Mouse (Mus musculus) heart, postnatal 14 days (tissue): ENCODE results near the gene Hist1h1b. TPM values are rescaled to one million over a fixed set of nuclear protein-coding genes. Genes with fewer than 3 reads are reported as not detected.

Experiments used
- DNase-seq, 2 experiments: peaks; one replicate each; pipeline ENCODE4 v3.0.0; 2021 to 2022
- intact Hi-C: fragments of 180-260 bp; cut with DNase I; formaldehyde crosslinking; loops from one replicate; pipeline ENCODE4 v1.15.1; 2025
- microRNA-seq, 2 experiments: library from miRNA; unstranded; fragments of <30 nt; microRNA quantifications; one replicate each; pipeline ENCODE4 v1.2.0; 2021 to 2022
- total RNA-seq, 2 experiments: library from RNA; stranded (reverse); gene quantifications; 2 replicates each; pipeline ENCODE4 v1.2.3; 2021

The Hist1h1b gene
- total RNA-seq, 2 experiments from 2014 or later = 33.7 to 72.0 TPM

GRCm38 (mm10) chr13:21734906-21735767, 45.3 kb downstream of the Hist1h1b start, which contains the start of gene Hist1h4j:
Gene Hist1h4j (plus strand): TSS chr13:21735064.
- intact Hi-C loops = loop anchor here (1.0 to 5.0 kb wide), 3 partner anchors 15 to 1887 kb away; partner anchors contain the start of genes Hist1h1e, Hist1h2be and Hist1h4k
- DNase-seq = peak; percentile 66 to 76

GRCm38 (mm10) chr13:21734010-21734905, 46.2 kb downstream of the Hist1h1b start:
- DNase-seq = peak; percentile 67 to 88
- intact Hi-C loops = loop anchor here (1.0 to 5.0 kb wide), 3 partner anchors 16 to 1888 kb away; partner anchors contain the start of genes Hist1h1e, Hist1h2be and Hist1h4k

- intact Hi-C loops = loop anchor here (5.0 kb wide), 1 partner anchor 1889 kb away; the partner anchor contains the start of genes Hist1h1e and Hist1h2be
- no peak for DNase-seq
These were observed 47.0 kb downstream of the Hist1h1b start for GRCm38 (mm10) chr13:21733466-21733865.

Small RNA genes lying within 50 kb of the gene (microRNA-seq; reads per million reads assigned to microRNA genes)
- gene Gm19658 (0 reads per million in 2 experiments), gene Gm44346 (0 reads per million in 2 experiments), gene Gm44454 (0 reads per million in 2 experiments)

Other genes starting within 250 kb of the Hist1h1b start
- gene Zkscan8, start 249.5 kb downstream of the Hist1h1b start, total RNA-seq = 10 to 100 TPM; 11.7 to 12.3 TPM
- gene Olfr1366, start 237.8 kb downstream of the Hist1h1b start, total RNA-seq = not detected
- not detected for gene Olfr1535, start 220.7 kb downstream of the Hist1h1b start, total RNA-seq
- gene Olfr1364, start 198.9 kb downstream of the Hist1h1b start, total RNA-seq = not detected
- not detected for gene Olfr1362, start 166.6 kb downstream of the Hist1h1b start, total RNA-seq
- gene Olfr11, start 138.1 kb downstream of the Hist1h1b start, total RNA-seq = not detected
- not detected for gene Olfr1361, start 117.2 kb downstream of the Hist1h1b start, total RNA-seq
- gene Olfr1360, start 103.2 kb downstream of the Hist1h1b start, total RNA-seq = not detected
- gene Olfr1359, start 82.5 kb downstream of the Hist1h1b start, total RNA-seq = not detected
- gene Hist1h2bl, start 64.5 kb downstream of the Hist1h1b start, total RNA-seq = 100 to 1,000 TPM in 1 of 2 experiments, 10 to 100 TPM in 1; 66.3 to 130 TPM
- gene Hist1h2ai, start 64.2 kb downstream of the Hist1h1b start, total RNA-seq = 100 to 1,000 TPM in 1 of 2 experiments, 10 to 100 TPM in 1; 51.5 to 150 TPM
- gene Hist1h3h, start 63.0 kb downstream of the Hist1h1b start, total RNA-seq = 100 to 1,000 TPM in 1 of 2 experiments, 10 to 100 TPM in 1; 82.7 to 215 TPM
- gene Hist1h2bm, start 58.6 kb downstream of the Hist1h1b start, total RNA-seq = 10 to 100 TPM; 21.5 to 40.5 TPM
- gene Hist1h4j, start 45.6 kb downstream of the Hist1h1b start, total RNA-seq = 10 to 100 TPM; 13.0 to 25.4 TPM
- gene Hist1h4k, start 30.1 kb downstream of the Hist1h1b start, total RNA-seq = 100 to 1,000 TPM; 128 to 321 TPM
- gene Hist1h2ak, start 26.8 kb downstream of the Hist1h1b start, total RNA-seq = 10 to 100 TPM; 16.6 to 53.8 TPM
- 10 to 100 TPM; 34.2 to 84.3 TPM for gene Hist1h2bn, start 26.5 kb downstream of the Hist1h1b start, total RNA-seq
- gene Hist1h3i, start 2.7 kb upstream of the Hist1h1b start, total RNA-seq = 100 to 1,000 TPM in 1 of 2 experiments, 10 to 100 TPM in 1; 74.9 to 156 TPM
- 10 to 100 TPM; 10.5 to 19.2 TPM for gene Hist1h2an, start 6.6 kb upstream of the Hist1h1b start, total RNA-seq
- 10 to 100 TPM; 19.6 to 53.2 TPM for gene Hist1h2bp, start 6.8 kb upstream of the Hist1h1b start, total RNA-seq
- gene Hist1h2bq, start 29.6 kb upstream of the Hist1h1b start, total RNA-seq = 100 to 1,000 TPM in 1 of 2 experiments, 10 to 100 TPM in 1; 53.2 to 110 TPM
- not detected for gene Hist1h2ao, start 29.8 kb upstream of the Hist1h1b start, total RNA-seq
- 100 to 1,000 TPM; 163 to 280 TPM for gene Hist1h4m, start 31.1 kb upstream of the Hist1h1b start, total RNA-seq
- gene Hist1h4n, start 51.6 kb upstream of the Hist1h1b start, total RNA-seq = 10 to 100 TPM in 1 of 2 experiments, 1 to 10 TPM in 1; 9.1 to 16.3 TPM
- 100 to 1,000 TPM in 1 of 2 experiments, 10 to 100 TPM in 1; 85.4 to 183 TPM for gene Hist1h2ap, start 52.9 kb upstream of the Hist1h1b start, total RNA-seq
- gene Hist1h2br, start 53.1 kb upstream of the Hist1h1b start, total RNA-seq = 100 to 1,000 TPM in 1 of 2 experiments, 10 to 100 TPM in 1; 52.5 to 108 TPM
- under 1 TPM; 0.62 to 0.90 TPM for gene Zfp184, start 164.5 kb upstream of the Hist1h1b start, total RNA-seq
- not detected for gene Pom121l2, start 200.6 kb upstream of the Hist1h1b start, total RNA-seq
- gene Prss16, start 229.1 kb upstream of the Hist1h1b start, total RNA-seq = 10 to 100 TPM in 1 of 2 experiments, not detected in 1; 11.6 TPM